Mouse (Mus musculus): ENCODE measurements around the gene Dnajc19. TPM values are rescaled to one million over a fixed set of nuclear protein-coding genes. Genes with fewer than 3 reads are reported as not detected.
"Not testable (repeated sequence)": the region's sequence is repeated elsewhere in the genome, so short reads cannot be mapped to it uniquely, and the experiment has no call there.

The Dnajc19 gene
- polyA plus RNA-seq, 1 experiment: 300 TPM

- not testable (repeated sequence) for H3K4me3 ChIP-seq (ENCODE audit: insufficient read depth, low read depth, low read length); H3K4me1 ChIP-seq (ENCODE audit: control insufficient read depth, insufficient read depth, insufficient read length, low read length); H3K27ac ChIP-seq (replicated peaks; ENCODE audit: low read depth, low read length)
Measured at GRCm38 (mm10) chr3:34068943-34069342, 12.2 kb downstream of the Dnajc19 start.

DNA sequence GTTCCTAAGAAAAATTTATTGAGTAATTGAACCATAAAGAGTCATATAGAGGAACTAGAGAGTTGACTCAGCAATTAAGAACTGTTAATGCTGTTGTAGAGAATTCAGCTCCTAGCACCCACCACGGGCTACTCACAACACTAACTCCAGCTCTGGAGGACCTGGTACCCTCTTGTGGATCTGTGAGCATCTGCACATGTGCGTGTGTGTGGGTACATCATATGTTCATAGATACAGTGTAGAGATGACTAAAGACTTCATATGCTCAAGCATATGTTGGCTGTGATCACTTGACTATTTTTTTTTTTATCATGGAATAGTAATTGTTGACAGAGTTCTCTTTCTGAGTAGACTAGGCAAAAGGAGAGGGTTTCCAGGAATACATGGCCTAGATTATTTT lies 18.8 kb downstream of the Dnajc19 start:
- Histone ChIP-seq H3K4me1 (ENCODE audit: control insufficient read depth, insufficient read depth, insufficient read length, low read length) (no peaks in the 10 kb centered on the region), H3K4me3 (ENCODE audit: insufficient read depth, low read depth, low read length) (no peak overlapping the region), H3K27ac (replicated peaks; ENCODE audit: low read depth, low read length) (no peak overlapping the region)

DNA sequence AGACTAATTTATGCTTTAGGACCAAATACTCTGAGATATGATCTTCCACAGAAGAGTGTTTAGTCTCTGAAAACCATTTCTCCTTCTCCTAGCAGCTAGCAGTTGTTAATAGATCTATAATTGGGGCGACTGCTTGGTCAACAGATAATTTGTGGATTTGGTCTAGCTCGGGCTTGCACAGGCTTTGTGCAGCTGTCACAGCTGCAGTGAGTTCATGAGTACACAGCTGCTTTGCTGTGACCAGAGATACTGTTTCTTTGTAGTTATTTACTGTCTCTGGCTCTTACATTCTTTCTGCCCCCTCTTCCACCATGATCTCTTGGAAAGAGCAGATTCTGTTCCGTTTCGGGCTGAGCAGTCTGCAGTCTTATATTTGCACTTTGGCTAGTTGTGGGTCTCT lies 39.1 kb downstream of the Dnajc19 start:
- no peak overlapping the region for H3K27ac ChIP-seq (replicated peaks; ENCODE audit: low read depth, low read length)
- no peaks in the 10 kb centered on the region for H3K4me1 ChIP-seq (ENCODE audit: control insufficient read depth, insufficient read depth, insufficient read length, low read length)
- H3K4me3 ChIP-seq (ENCODE audit: insufficient read depth, low read depth, low read length): no peak overlapping the region

- Histone ChIP-seq H3K4me3 (ENCODE audit: insufficient read depth, low read depth, low read length) (no peak overlapping the region), H3K27ac (replicated peaks; ENCODE audit: low read depth, low read length) (peak overlapping the region; percentile 65; the same call in 1 of the 2 replicates)
Measured at GRCm38 (mm10) chr3:34035706-34036105, 45.4 kb downstream of the Dnajc19 start.

DNA sequence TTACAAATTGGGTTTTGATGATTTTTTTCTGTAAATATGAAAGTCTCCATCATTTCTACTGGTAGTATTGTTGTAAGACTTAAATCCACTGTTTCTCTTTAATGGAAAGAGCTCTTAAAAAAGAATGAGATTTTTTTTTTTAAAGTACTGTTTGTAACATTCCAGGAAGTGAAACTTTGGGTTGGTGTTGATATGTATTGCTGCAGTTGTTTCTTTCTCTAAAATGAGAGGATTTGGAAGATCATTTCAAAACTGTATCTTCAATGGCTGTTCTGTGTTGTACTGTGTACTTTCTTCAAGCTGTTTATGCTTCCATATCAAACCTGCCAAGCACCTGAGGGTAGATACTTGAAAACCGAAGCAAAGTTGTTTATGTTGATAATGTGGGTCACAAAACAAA lies 46.3 kb downstream of the Dnajc19 start:
- no peak overlapping the region for H3K27ac ChIP-seq (replicated peaks; ENCODE audit: low read depth, low read length)
- H3K4me3 ChIP-seq (ENCODE audit: insufficient read depth, low read depth, low read length): no peak overlapping the region
- peaks cover 8% of the 10 kb centered on the region; the same call in 1 of the 2 replicates for H3K4me1 ChIP-seq (ENCODE audit: control insufficient read depth, insufficient read depth, insufficient read length, low read length)

More at GRCm38 (mm10) chr3:34035706-34036105, 45.4 kb downstream of the Dnajc19 start:
- peaks cover 8% of the 10 kb centered on the region; the same call in 1 of the 2 replicates for H3K4me1 ChIP-seq (ENCODE audit: control insufficient read depth, insufficient read depth, insufficient read length, low read length)

- H3K4me3 ChIP-seq (ENCODE audit: insufficient read depth, low read depth, low read length): peak overlapping the region; percentile 33; the same call in 1 of the 2 replicates
- H3K27ac ChIP-seq (replicated peaks; ENCODE audit: low read depth, low read length): no peak overlapping the region
- peaks cover 8% of the 10 kb centered on the region; the same call in 1 of the 2 replicates for H3K4me1 ChIP-seq (ENCODE audit: control insufficient read depth, insufficient read depth, insufficient read length, low read length)
Measured at GRCm38 (mm10) chr3:34033720-34034364, 47.3 kb downstream of the Dnajc19 start.

DNA sequence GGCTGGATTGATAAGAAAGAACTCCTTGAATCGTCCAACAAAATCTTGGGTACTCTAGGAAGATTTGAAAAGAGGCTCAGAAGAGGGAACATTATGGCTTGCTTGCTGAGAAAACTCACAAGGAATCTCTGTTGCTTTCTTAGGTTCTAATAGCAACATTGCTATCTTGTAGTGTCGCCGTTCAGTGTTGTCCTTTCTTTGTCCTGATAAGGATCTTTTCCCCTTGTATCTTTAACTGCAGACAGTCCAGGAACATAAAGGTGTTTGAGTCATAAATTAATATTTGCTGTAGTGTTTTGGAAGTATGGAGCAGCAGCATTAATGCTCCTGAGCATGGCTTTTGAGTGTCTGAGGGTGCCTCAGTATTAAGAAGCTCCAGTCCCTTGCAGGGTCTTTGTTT lies 50.5 kb downstream of the Dnajc19 start:
- H3K4me3 ChIP-seq (ENCODE audit: insufficient read depth, low read depth, low read length): no peak overlapping the region
- no peak overlapping the region for H3K27ac ChIP-seq (replicated peaks; ENCODE audit: low read depth, low read length)
- peaks cover 5% of the 10 kb centered on the region; the same call in 1 of the 2 replicates for H3K4me1 ChIP-seq (ENCODE audit: control insufficient read depth, insufficient read depth, insufficient read length, low read length)

GRCm38 (mm10) chr3:34028935-34029334 lies 52.2 kb downstream of the Dnajc19 start:
- Histone ChIP-seq H3K27ac (replicated peaks; ENCODE audit: low read depth, low read length) (no peak overlapping the region), H3K4me3 (ENCODE audit: insufficient read depth, low read depth, low read length) (no peak overlapping the region), H3K4me1 (ENCODE audit: control insufficient read depth, insufficient read depth, insufficient read length, low read length) (peaks cover 7% of the 10 kb centered on the region)

DNA sequence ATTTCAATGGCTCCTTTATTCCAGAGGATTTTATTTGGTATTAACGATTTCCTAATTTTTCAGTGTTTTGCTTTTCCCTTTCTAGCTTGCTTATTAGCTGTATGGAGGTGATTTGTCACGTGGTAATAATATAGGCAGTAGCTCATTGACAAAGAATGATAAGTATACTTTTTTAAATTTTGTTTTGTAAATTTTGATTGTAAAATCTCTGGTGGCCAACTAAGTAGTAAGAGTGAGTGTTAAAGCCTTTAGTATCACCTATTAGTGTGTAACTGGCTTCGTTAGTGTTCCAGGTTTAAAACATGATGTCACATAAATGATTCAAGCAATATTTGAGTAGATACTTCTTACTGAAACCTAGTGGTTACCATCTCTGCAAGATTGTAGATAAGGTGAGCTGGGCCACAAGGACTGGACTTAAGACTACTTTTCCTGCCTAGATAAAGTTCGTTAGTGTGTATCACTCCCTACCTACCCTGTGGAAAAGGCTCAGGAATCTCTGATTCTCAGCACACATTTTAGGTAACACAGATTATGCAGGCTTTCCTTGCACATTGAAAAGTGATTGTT lies 59.8 kb downstream of the Dnajc19 start:
- Histone ChIP-seq H3K4me1 (ENCODE audit: control insufficient read depth, insufficient read depth, insufficient read length, low read length) (peaks cover 2% of the 10 kb centered on the region), H3K27ac (replicated peaks; ENCODE audit: low read depth, low read length) (no peak overlapping the region), H3K4me3 (ENCODE audit: insufficient read depth, low read depth, low read length) (peak overlapping the region; percentile 11; the same call in 1 of the 2 replicates)

DNA sequence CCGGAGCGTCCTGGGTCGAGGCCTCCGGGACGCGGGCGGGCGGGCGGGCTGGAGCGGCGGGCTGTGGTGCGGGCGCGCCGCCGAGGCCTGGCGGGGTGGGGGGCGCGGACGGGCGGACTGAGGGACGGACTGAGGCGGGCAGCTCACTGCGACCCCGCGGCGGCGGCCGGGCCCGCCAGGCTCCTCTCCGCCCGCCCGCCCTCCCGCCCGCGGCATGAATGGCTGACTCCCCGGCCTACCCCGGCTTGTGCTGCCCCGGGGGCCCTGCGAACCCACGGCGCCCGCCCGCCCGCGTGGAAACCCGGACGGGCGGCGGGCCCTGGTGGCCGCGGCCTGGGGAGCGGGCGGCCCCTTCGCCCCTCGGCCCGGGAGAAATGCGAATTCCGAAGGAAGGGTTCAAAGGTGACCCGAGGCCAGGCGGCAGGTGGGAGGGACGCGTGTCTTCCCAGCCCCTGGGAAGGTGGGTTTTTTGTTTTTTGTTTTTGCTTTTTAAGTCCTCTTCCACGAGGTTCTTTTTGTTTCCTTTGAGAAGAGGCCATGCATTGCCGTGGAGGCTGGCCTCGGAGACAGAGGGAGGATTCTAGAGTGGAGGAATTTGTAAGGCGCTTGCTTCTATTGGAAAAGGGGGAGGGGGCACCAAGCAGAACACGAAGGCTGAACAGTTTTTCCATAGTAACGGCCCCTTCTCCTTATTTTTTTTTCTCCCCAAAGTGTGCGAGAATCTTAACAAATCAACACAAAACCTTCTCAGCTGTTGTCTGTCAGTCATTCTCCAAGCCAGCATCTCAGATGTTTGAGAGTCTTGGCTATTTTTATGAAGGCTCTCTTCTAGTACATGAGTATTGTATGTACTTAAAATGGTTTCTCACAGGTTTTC lies 60.5 kb downstream of the Dnajc19 start:
- H3K4me1 ChIP-seq (ENCODE audit: control insufficient read depth, insufficient read depth, insufficient read length, low read length): peaks cover 2% of the 10 kb centered on the region
- H3K4me3 ChIP-seq (ENCODE audit: insufficient read depth, low read depth, low read length): peak overlapping the region; percentile 98
- peak overlapping the region; percentile 85 for H3K27ac ChIP-seq (replicated peaks; ENCODE audit: low read depth, low read length)

GRCm38 (mm10) chr3:34019540-34020381 lies 61.4 kb downstream of the Dnajc19 start, which contains the start of gene Fxr1:
Gene Fxr1 (plus strand): TSS chr3:34019943.
- H3K27ac ChIP-seq (replicated peaks; ENCODE audit: low read depth, low read length): peak within 1 kb of the TSS; percentile 95
- H3K4me1 ChIP-seq (ENCODE audit: control insufficient read depth, insufficient read depth, insufficient read length, low read length): no peaks in the 10 kb centered on the region; the same call in 1 of the 2 replicates
- peak within 1 kb of the TSS; percentile 98 for H3K4me3 ChIP-seq (ENCODE audit: insufficient read depth, low read depth, low read length)

GRCm38 (mm10) chr3:34008191-34008590 lies 72.9 kb downstream of the Dnajc19 start:
- Histone ChIP-seq H3K27ac (replicated peaks; ENCODE audit: low read depth, low read length) (no peak overlapping the region), H3K4me3 (ENCODE audit: insufficient read depth, low read depth, low read length) (no peak overlapping the region), H3K4me1 (ENCODE audit: control insufficient read depth, insufficient read depth, insufficient read length, low read length) (no peaks in the 10 kb centered on the region)

DNA sequence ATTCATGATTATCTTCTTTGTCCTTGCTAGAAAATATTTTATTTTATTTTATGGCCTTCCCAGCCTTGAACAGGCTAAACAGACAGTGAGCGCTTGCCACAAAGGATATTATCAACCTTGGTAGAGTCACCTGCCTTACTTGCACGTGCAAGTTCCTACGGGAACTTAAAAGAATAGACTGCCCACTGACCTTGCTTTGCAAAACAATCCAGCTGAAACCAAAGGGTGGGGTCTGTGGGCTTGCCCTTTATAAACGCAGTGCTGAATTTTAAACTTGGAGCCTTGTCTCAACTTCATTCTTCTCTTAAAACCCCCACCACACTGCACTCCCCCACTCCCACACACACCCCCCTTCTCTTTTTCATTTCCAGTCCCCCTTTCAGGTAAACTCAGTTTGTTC lies 73.5 kb downstream of the Dnajc19 start:
- H3K27ac ChIP-seq (replicated peaks; ENCODE audit: low read depth, low read length): no peak overlapping the region
- no peak overlapping the region for H3K4me3 ChIP-seq (ENCODE audit: insufficient read depth, low read depth, low read length)
- no peaks in the 10 kb centered on the region for H3K4me1 ChIP-seq (ENCODE audit: control insufficient read depth, insufficient read depth, insufficient read length, low read length)

DNA sequence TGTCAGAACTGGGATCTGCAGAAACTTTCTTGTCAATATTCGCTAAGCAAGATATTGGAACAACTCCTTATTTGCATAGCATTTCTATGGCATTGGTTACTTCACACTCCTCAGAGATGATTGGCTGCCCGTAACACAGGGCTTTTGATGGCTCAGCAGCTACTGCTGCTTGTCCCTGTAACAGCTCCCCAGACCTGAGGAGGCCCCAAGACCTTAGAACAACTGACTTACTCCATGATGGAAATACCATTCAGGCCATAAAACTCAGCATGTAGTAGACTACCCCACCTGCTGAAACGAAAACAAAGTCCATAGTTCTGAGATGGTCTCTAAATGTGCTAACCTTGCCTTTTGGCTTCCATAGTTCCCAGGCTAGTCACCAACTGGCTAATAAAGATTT lies 74.3 kb downstream of the Dnajc19 start:
- no peaks in the 10 kb centered on the region for H3K4me1 ChIP-seq (ENCODE audit: control insufficient read depth, insufficient read depth, insufficient read length, low read length)
- no peak overlapping the region for H3K27ac ChIP-seq (replicated peaks; ENCODE audit: low read depth, low read length)
- no peak overlapping the region for H3K4me3 ChIP-seq (ENCODE audit: insufficient read depth, low read depth, low read length)

Measured in brown adipose tissue, adult 24 weeks (tissue).